Mouse (Mus musculus) bone marrow, adult 2 months (tissue): Measurements from ENCODE around the gene 4930578G10Rik. TPM values are rescaled to one million over a fixed set of nuclear protein-coding genes. Genes with fewer than 3 reads are reported as not detected.

ENCODE experiments used
- H3K27ac ChIP-seq: fragments of 200-500 bp; 2 replicates; pipeline ENCODE4 v1.5.1; 2012; ENCODE audit warnings: low read depth, mild to moderate bottlenecking, control low read depth, inconsistent platforms, low read length; ENCODE audit not compliant: control insufficient read depth, poor library complexity, insufficient read depth
- H3K4me1 ChIP-seq: fragments of 200-500 bp; 2 replicates; pipeline ENCODE4 v1.6.1; 2011; ENCODE audit warnings: low read length; ENCODE audit not compliant: control insufficient read depth, insufficient read depth
- H3K4me3 ChIP-seq: fragments of 200-500 bp; replicated peaks from 2 replicates; pipeline ENCODE3; 2011; ENCODE audit warnings: mild to moderate bottlenecking, low read depth, low read length, control low read depth; ENCODE audit not compliant: control insufficient read depth
- CTCF ChIP-seq: fragments of 200-500 bp; IDR thresholded peaks from 2 replicates; pipeline ENCODE4 v1.5.1; 2011; ENCODE audit warnings: low read length, control low read depth; ENCODE audit not compliant: control insufficient read depth, insufficient read depth
- POLR2A ChIP-seq: fragments of 200-500 bp; IDR thresholded peaks from 2 replicates; pipeline ENCODE4 v1.6.1; 2011; ENCODE audit warnings: low read depth, mild to moderate bottlenecking, control low read depth, low read length, borderline replicate concordance; ENCODE audit not compliant: control insufficient read depth
- WGBS: fragments of 180-500 bp; shearing (Covaris S2); methylation state at CpG from one replicate; pipeline ENCODE4 v1.1.7; 2018; 5-methylcytosine and 5-hydroxymethylcytosine counted together
- polyA plus RNA-seq: library from polyadenylated mRNA; stranded (reverse); fragments of >200 nt; gene quantifications from 2 replicates; pipeline ENCODE4 v1.2.4, GENCODE M21; 2011; ENCODE audit warnings: low replicate concordance; ENCODE audit not compliant: missing spikeins, insufficient read depth, insufficient read length

4930578G10Rik gene
- polyA plus RNA-seq, 1 experiment = not detected

DNA sequence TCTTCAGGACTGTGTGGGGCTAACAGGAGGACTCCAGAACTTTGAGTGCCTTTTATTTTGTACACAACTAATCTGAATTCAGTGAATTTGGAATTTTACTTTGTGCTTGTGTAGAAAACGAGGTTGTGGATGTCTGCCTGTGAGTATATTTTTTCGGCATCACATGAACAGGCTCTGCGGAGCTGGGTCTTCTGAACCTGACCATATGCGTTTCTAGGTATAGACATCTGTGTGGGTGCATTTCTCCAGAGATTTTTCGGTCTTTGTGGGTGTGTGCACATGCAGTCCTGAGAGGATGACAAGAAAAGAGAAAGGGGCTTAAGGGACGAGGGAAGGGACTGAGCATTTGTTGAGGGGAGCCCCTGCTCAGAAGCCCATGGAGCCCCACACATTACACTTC, 151.6 kb downstream of the 4930578G10Rik start:
- 83% methylated on average over 6 of the region's 6 CpGs for WGBS
- H3K4me3 ChIP-seq = no peak overlapping the region
- TF ChIP-seq POLR2A (no peak), CTCF (no peak)
- no peaks in the 10 kb centered on the region for H3K4me1 ChIP-seq
- no peak overlapping the region for H3K27ac ChIP-seq

DNA sequence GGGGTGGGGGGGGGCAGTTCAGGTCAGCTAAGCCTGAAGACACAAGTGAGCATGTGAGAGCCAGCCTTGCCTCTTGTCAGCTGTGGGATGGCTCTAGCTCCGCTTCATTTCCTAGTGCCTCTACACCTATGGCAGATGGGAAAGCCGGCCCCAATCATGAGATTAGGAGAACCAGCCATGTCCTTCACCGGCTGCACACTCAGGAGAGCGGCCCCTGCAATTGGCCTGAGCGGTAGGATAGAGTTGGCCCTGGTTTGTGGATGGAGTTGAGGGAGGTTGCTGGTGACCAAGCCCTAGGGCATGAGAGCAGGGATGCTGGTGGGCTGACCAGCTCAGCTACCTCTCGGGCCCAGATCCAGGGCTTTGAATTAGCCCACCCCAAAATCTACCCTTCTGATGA, 153.5 kb downstream of the 4930578G10Rik start:
- TF ChIP-seq CTCF = no peak
- TF ChIP-seq POLR2A = no peak
- Histone ChIP-seq H3K4me3 (no peak overlapping the region), H3K4me1 (no peaks in the 10 kb centered on the region), H3K27ac (no peak overlapping the region)
- 94% methylated on average over 6 of the region's 6 CpGs for WGBS

- Histone ChIP-seq H3K4me3 (no peak overlapping the region), H3K27ac (no peak overlapping the region), H3K4me1 (no peaks in the 10 kb centered on the region)
- 77% methylated on average over 7 of the region's 7 CpGs for WGBS
- TF ChIP-seq POLR2A (no peak), CTCF (no peak)
Observed at GRCm38 (mm10) chr4:42891176-42891575, 155.8 kb downstream of the 4930578G10Rik start.

- TF ChIP-seq POLR2A = no peak
- TF ChIP-seq CTCF = no peak
- H3K4me1 ChIP-seq = no peaks in the 10 kb centered on the region
- no peak overlapping the region for H3K27ac ChIP-seq
- H3K4me3 ChIP-seq = no peak overlapping the region
- WGBS = 88% methylated on average over 7 of the region's 7 CpGs
Observed at GRCm38 (mm10) chr4:42895118-42895517, 159.8 kb downstream of the 4930578G10Rik start.

Other genes starting within 250 kb of the 4930578G10Rik start
- not detected in 2 replicates for gene Fam205a2, start 207.4 kb upstream of the 4930578G10Rik start, polyA plus RNA-seq
- gene Gm10591, start 123.3 kb upstream of the 4930578G10Rik start, polyA plus RNA-seq = not detected in 2 replicates
- gene Gm2564, start 105.8 kb upstream of the 4930578G10Rik start, polyA plus RNA-seq = not detected in 2 replicates
- gene Ccl27b, start 80.3 kb upstream of the 4930578G10Rik start, polyA plus RNA-seq = not detected in 2 replicates
- not detected in 2 replicates for gene Il11ra2, start 73.7 kb upstream of the 4930578G10Rik start, polyA plus RNA-seq
- 3.8 TPM in 1 of 2 replicates, not detected in the other for gene Ccl19, start 21.0 kb downstream of the 4930578G10Rik start, polyA plus RNA-seq
- not detected in 2 replicates for gene Ccl21a, start 38.4 kb downstream of the 4930578G10Rik start, polyA plus RNA-seq
- gene Fam205a1, start 118.3 kb downstream of the 4930578G10Rik start, polyA plus RNA-seq = 0.45 and 0.84 TPM in 2 replicates
- gene Gm12394, start 121.2 kb downstream of the 4930578G10Rik start, polyA plus RNA-seq = not detected in 2 replicates
- gene Fam205c, start 138.7 kb downstream of the 4930578G10Rik start, polyA plus RNA-seq = not detected in 2 replicates
- gene Phf24, start 181.1 kb downstream of the 4930578G10Rik start, polyA plus RNA-seq = not detected in 2 replicates
- 2.1 and 2.8 TPM in 2 replicates for gene Dnajb5, start 214.3 kb downstream of the 4930578G10Rik start, polyA plus RNA-seq
- not detected in 2 replicates for gene 1700022I11Rik, start 234.1 kb downstream of the 4930578G10Rik start, polyA plus RNA-seq